Mouse (Mus musculus): ENCODE results near the gene Flt3. TPM values are rescaled to one million over a fixed set of nuclear protein-coding genes. Genes with fewer than 3 reads are reported as not detected.

The Flt3 gene
- total and polyA plus RNA-seq, 3 experiments, result 0.01 TPM; not detected in 2

GRCm38 (mm10) chr5:147284365-147284764, 115.9 kb downstream of the Flt3 start:
- no peaks in the 10 kb centered on the region for H3K27me3 ChIP-seq (ENCODE audit: control insufficient read depth in 1 of 2, insufficient read depth in 2 of 2, low read length in 2 of 2)
- DNase-seq (ENCODE audit: low read depth, low spot score), result peak; percentile 15
- H3K79me2 ChIP-seq (ENCODE audit: control insufficient read depth, insufficient read depth, low read length, poor library complexity), result no peaks in the 10 kb centered on the region
- TF ChIP-seq NRF1 (IDR thresholded peaks at IDR 0.05; ENCODE audit: insufficient read depth, low read depth, low read length, poor library complexity, severe bottlenecking) (no peak), MAX (IDR thresholded peaks at IDR 0.05; ENCODE audit: low read length) (no peak), BHLHE40 (IDR thresholded peaks at IDR 0.05; ENCODE audit: borderline replicate concordance, low read depth, low read length) (no peak), E2F4 (IDR thresholded peaks at IDR 0.05; ENCODE audit: borderline replicate concordance, low read depth, low read length) (no peak), EP300 (IDR thresholded peaks at IDR 0.05; ENCODE audit: low read depth in 1 of 2, low read length in 2 of 2) (no peak), ZNF384 (IDR thresholded peaks at IDR 0.05; ENCODE audit: low read depth, low read length) (no peak), MAZ (IDR thresholded peaks at IDR 0.05; ENCODE audit: low read depth, low read length) (no peak), UBTF (IDR thresholded peaks at IDR 0.05; ENCODE audit: borderline replicate concordance, insufficient read depth, low read depth, low read length) (no peak), CHD2 (IDR thresholded peaks at IDR 0.05; ENCODE audit: low read length) (no peak), CTCF (IDR thresholded peaks at IDR 0.05 in 2 of 3, conservative IDR thresholded peaks at IDR 0.05 in 1 of 3; ENCODE audit: control insufficient read depth in 1 of 3, insufficient read depth in 1 of 3, low read depth in 2 of 3, low read length in 3 of 3, poor library complexity in 1 of 3, severe bottlenecking in 1 of 3) (peak; percentile 26 to 55 (median 39); a peak in 4 of 6 replicates), NELFE (IDR thresholded peaks at IDR 0.05; ENCODE audit: low read depth, low read length) (no peak), CHD1 (IDR thresholded peaks at IDR 0.05; ENCODE audit: low read depth, low read length) (no peak), SIN3A (IDR thresholded peaks at IDR 0.05; ENCODE audit: low read length) (no peak), GATA1 (IDR thresholded peaks at IDR 0.05; ENCODE audit: low read depth, low read length) (no peak), RAD21 (IDR thresholded peaks at IDR 0.05; ENCODE audit: low read depth, low read length) (peak; percentile 5), ETS1 (IDR thresholded peaks at IDR 0.05; ENCODE audit: low read depth, low read length) (no peak), MXI1 (IDR thresholded peaks at IDR 0.05; ENCODE audit: low read depth, low read length) (no peak), JUND (IDR thresholded peaks at IDR 0.05; ENCODE audit: low read depth, low read length) (no peak), SMC3 (IDR thresholded peaks at IDR 0.05; ENCODE audit: low read depth, low read length) (peak; percentile 2; the same call in 1 of the 2 replicates)
- no peaks in the 10 kb centered on the region for H3K9me3 ChIP-seq (replicated peaks; ENCODE audit: insufficient read depth, low read length)
- H3K4me3 ChIP-seq (ENCODE audit: control insufficient read depth in 1 of 2, insufficient read depth in 1 of 2, low read depth in 2 of 2, low read length in 2 of 2), result no peak overlapping the region
- no peaks in the 10 kb centered on the region for H3K36me3 ChIP-seq (ENCODE audit: control insufficient read depth in 1 of 2, insufficient read depth in 2 of 2, low read length in 2 of 2)
- no peaks in the 10 kb centered on the region for H3K4me1 ChIP-seq (ENCODE audit: control insufficient read depth in 1 of 2, insufficient read depth in 2 of 2, low read length in 2 of 2)
- no peak overlapping the region for H3K9ac ChIP-seq (ENCODE audit: control insufficient read depth, low read depth, low read length, poor library complexity, severe bottlenecking)
- no peak overlapping the region for H3K27ac ChIP-seq (ENCODE audit: control insufficient read depth, low read depth, low read length)

Other genes with a start within 250 kb of the Flt3 start
- not detected in 2 replicates for gene Gsx1, start 211.8 kb downstream of the Flt3 start, total RNA-seq (2012; rRNA removed)
- not detected for gene Gsx1, start 211.8 kb downstream of the Flt3 start, polyA plus RNA-seq (2012; ENCODE audit: insufficient read depth in 1 of 2, insufficient read length in 2 of 2, low read depth in 1 of 2, low replicate concordance in 2 of 2, missing spikeins in 1 of 2)
- gene Pdx1, start 130.5 kb downstream of the Flt3 start, total RNA-seq (2012; rRNA removed), result not detected in 2 replicates
- gene Pdx1, start 130.5 kb downstream of the Flt3 start, polyA plus RNA-seq (2012; ENCODE audit: insufficient read depth in 1 of 2, insufficient read length in 2 of 2, low read depth in 1 of 2, low replicate concordance in 2 of 2, missing spikeins in 1 of 2), result not detected
- gene Cdx2, start 93.2 kb downstream of the Flt3 start, total RNA-seq (2012; rRNA removed), result not detected in 2 replicates
- gene Cdx2, start 93.2 kb downstream of the Flt3 start, polyA plus RNA-seq (2012; ENCODE audit: insufficient read depth in 1 of 2, insufficient read length in 2 of 2, low read depth in 1 of 2, low replicate concordance in 2 of 2, missing spikeins in 1 of 2), result not detected
- gene Urad, start 78.0 kb downstream of the Flt3 start, total RNA-seq (2012; rRNA removed), result not detected in 2 replicates
- gene Urad, start 78.0 kb downstream of the Flt3 start, polyA plus RNA-seq (2012; ENCODE audit: insufficient read depth in 1 of 2, insufficient read length in 2 of 2, low read depth in 1 of 2, low replicate concordance in 2 of 2, missing spikeins in 1 of 2), result not detected
- 56.1 and 61.5 TPM in 2 replicates for gene Pan3, start 29.7 kb upstream of the Flt3 start, total RNA-seq (2012; rRNA removed)
- 10 to 100 TPM in 1 of 2 experiments, not detected in 1; 60.6 TPM for gene Pan3, start 29.7 kb upstream of the Flt3 start, polyA plus RNA-seq (2012; ENCODE audit: insufficient read depth in 1 of 2, insufficient read length in 2 of 2, low read depth in 1 of 2, low replicate concordance in 2 of 2, missing spikeins in 1 of 2)

Measured in MEL (cell line).